Comparison of ENCODE assay signal across 20 mouse cellular contexts in genomic region chr14:12595326-12595725, GRCm38 (mm10).
DNase-seq lines count a peak whose midpoint lies in the region; ATAC-seq lines count a peak whose summit lies in the region.
"Had no signal": no experiment of that assay in that cellular context is flagged by ENCODE, and none has a peak within 500 bp of the region (broad histone marks: within the 10 kb centered on the region; RNA-seq: fewer than 3 reads in every experiment).

No protein-coding gene starts in this region.

- no peak overlapping the region for H3K4me2 ChIP-seq in hindbrain, embryonic 15.5 days
- H3K4me2 ChIP-seq in hindbrain, embryonic 11.5 days (replicated peaks; ENCODE audit: low read depth, low read length): no peak overlapping the region
- H3K4me2 ChIP-seq in forebrain, embryonic 13.5 days: no peak overlapping the region
- H3K4me2 ChIP-seq in midbrain, embryonic 13.5 days (replicated peaks): no peak overlapping the region
- no peak overlapping the region for H3K4me2 ChIP-seq in neural tube, embryonic 15.5 days
- H3K4me2 ChIP-seq: embryonic facial prominence, embryonic 13.5 days; heart, embryonic 12.5 days; liver, embryonic 15.5 days had no signal

- no peak overlapping the region for H3K9ac ChIP-seq in hindbrain, embryonic 15.5 days
- no peak overlapping the region for H3K9ac ChIP-seq in hindbrain, embryonic 11.5 days (ENCODE audit: low read depth, low read length)
- H3K9ac ChIP-seq in forebrain, embryonic 13.5 days: no peak overlapping the region
- no peak overlapping the region for H3K9ac ChIP-seq in midbrain, embryonic 13.5 days (replicated peaks)
- H3K9ac ChIP-seq in neural tube, embryonic 15.5 days (replicated peaks): no peak overlapping the region
- H3K9ac ChIP-seq: embryonic facial prominence, embryonic 13.5 days; heart, embryonic 12.5 days; liver, embryonic 15.5 days had no signal

- 50% methylated on average over 4 of the region's 4 CpGs for WGBS in hindbrain, embryonic 15.5 days
- 58% methylated on average over 4 of the region's 4 CpGs for WGBS in hindbrain, embryonic 11.5 days
- 16% methylated on average over 4 of the region's 4 CpGs for WGBS in forebrain, embryonic 13.5 days
- 48% methylated on average over 4 of the region's 4 CpGs for WGBS in midbrain, embryonic 13.5 days
- WGBS in neural tube, embryonic 15.5 days: 19% methylated on average over 4 of the region's 4 CpGs

- H3K4me3 ChIP-seq in hindbrain, embryonic 15.5 days: no peak overlapping the region
- no peak overlapping the region for H3K4me3 ChIP-seq in hindbrain, embryonic 11.5 days (ENCODE audit: low read depth, low read length)
- no peak overlapping the region for H3K4me3 ChIP-seq in forebrain, embryonic 13.5 days
- no peak overlapping the region for H3K4me3 ChIP-seq in midbrain, embryonic 13.5 days (replicated peaks)
- H3K4me3 ChIP-seq in neural tube, embryonic 15.5 days (replicated peaks): no peak overlapping the region
- H3K4me3 ChIP-seq: embryonic facial prominence, embryonic 13.5 days; heart, embryonic 12.5 days; liver, embryonic 15.5 days had no signal

- no peaks in the 10 kb centered on the region for H3K9me3 ChIP-seq in hindbrain, embryonic 15.5 days
- no peaks in the 10 kb centered on the region for H3K9me3 ChIP-seq in hindbrain, embryonic 11.5 days (ENCODE audit: control insufficient read depth, low read length)
- no peaks in the 10 kb centered on the region for H3K9me3 ChIP-seq in forebrain, embryonic 13.5 days (replicated peaks)
- no peaks in the 10 kb centered on the region for H3K9me3 ChIP-seq in midbrain, embryonic 13.5 days
- no peaks in the 10 kb centered on the region for H3K9me3 ChIP-seq in neural tube, embryonic 15.5 days (replicated peaks)
- H3K9me3 ChIP-seq: embryonic facial prominence, embryonic 13.5 days; heart, embryonic 12.5 days; liver, embryonic 15.5 days had no signal

- H3K27me3 ChIP-seq in hindbrain, embryonic 15.5 days: no peaks in the 10 kb centered on the region
- H3K27me3 ChIP-seq in hindbrain, embryonic 11.5 days (ENCODE audit: control insufficient read depth, insufficient read depth, low read length): no peaks in the 10 kb centered on the region
- H3K27me3 ChIP-seq in forebrain, embryonic 13.5 days: no peaks in the 10 kb centered on the region
- H3K27me3 ChIP-seq in midbrain, embryonic 13.5 days: no peaks in the 10 kb centered on the region
- no peaks in the 10 kb centered on the region for H3K27me3 ChIP-seq in neural tube, embryonic 15.5 days (replicated peaks)
- H3K27me3 ChIP-seq: embryonic facial prominence, embryonic 13.5 days; heart, embryonic 12.5 days; liver, embryonic 15.5 days had no signal

- no peak for DNase-seq in hindbrain, embryonic 11.5 days (ENCODE audit: low spot score)
- DNase-seq in spleen, adult 12 weeks (ENCODE audit: low spot score): no peak
- DNase-seq: adrenal gland, adult 8-10 months; B cell, adult 2 months; cerebellum, adult 11-12 months; cerebellum, postnatal 36 days; heart, postnatal 4 days; kidney, adult 11 months; layer of hippocampus, adult 9-11 months; lung, postnatal 10 days; retina, postnatal 1 day had no signal

- H3K36me3 ChIP-seq in hindbrain, embryonic 15.5 days: peaks cover 8% of the 10 kb centered on the region; the same call in 1 of the 2 replicates
- H3K36me3 ChIP-seq in hindbrain, embryonic 11.5 days (ENCODE audit: control insufficient read depth, insufficient read depth, low read length): no peaks in the 10 kb centered on the region
- 0 out of 2 replicates have a peak, but pooled peaks cover 6% of the 10 kb centered on the region for H3K36me3 ChIP-seq in forebrain, embryonic 13.5 days (ENCODE audit: poor library complexity, severe bottlenecking)
- H3K36me3 ChIP-seq in midbrain, embryonic 13.5 days: peaks cover 10% of the 10 kb centered on the region; the same call in 1 of the 2 replicates
- peaks cover 3% of the 10 kb centered on the region; the same call in 1 of the 2 replicates for H3K36me3 ChIP-seq in neural tube, embryonic 15.5 days
- H3K36me3 ChIP-seq: embryonic facial prominence, embryonic 13.5 days; heart, embryonic 12.5 days; liver, embryonic 15.5 days had no signal

- ATAC-seq in hindbrain, embryonic 15.5 days (ENCODE audit: low FRiP score, low read depth): peak; percentile 71; the same call in 1 of the 2 replicates
- no peak for ATAC-seq in hindbrain, embryonic 11.5 days (ENCODE audit: low FRiP score)
- ATAC-seq in forebrain, embryonic 13.5 days: peak; percentile 61
- ATAC-seq in midbrain, embryonic 13.5 days: peak; percentile 83
- ATAC-seq in neural tube, embryonic 15.5 days (ENCODE audit: low FRiP score): peak; percentile 51; the same call in 1 of the 2 replicates
- ATAC-seq in megakaryocyte progenitor cell, adult 5-6 weeks (replicated peaks; ENCODE audit: poor library complexity): no peak

- no peak overlapping the region for H3K27ac ChIP-seq in hindbrain, embryonic 15.5 days (replicated peaks)
- no peak overlapping the region for H3K27ac ChIP-seq in hindbrain, embryonic 11.5 days (ENCODE audit: low read depth, low read length)
- H3K27ac ChIP-seq in forebrain, embryonic 13.5 days: no peak overlapping the region
- H3K27ac ChIP-seq in midbrain, embryonic 13.5 days: no peak overlapping the region
- H3K27ac ChIP-seq in neural tube, embryonic 15.5 days (replicated peaks): no peak overlapping the region
- H3K27ac ChIP-seq: embryonic facial prominence, embryonic 13.5 days; kidney, postnatal 0 days; liver, embryonic 15.5 days had no signal

- H3K4me1 ChIP-seq in hindbrain, embryonic 15.5 days (replicated peaks): peaks cover 19% of the 10 kb centered on the region
- H3K4me1 ChIP-seq in hindbrain, embryonic 11.5 days (replicated peaks; ENCODE audit: control insufficient read depth, insufficient read depth, low read length): no peaks in the 10 kb centered on the region
- peaks cover 31% of the 10 kb centered on the region for H3K4me1 ChIP-seq in forebrain, embryonic 13.5 days
- no peaks in the 10 kb centered on the region for H3K4me1 ChIP-seq in midbrain, embryonic 13.5 days (replicated peaks)
- peaks cover 15% of the 10 kb centered on the region; the same call in 1 of the 2 replicates for H3K4me1 ChIP-seq in neural tube, embryonic 15.5 days
- H3K4me1 ChIP-seq: embryonic facial prominence, embryonic 13.5 days; heart, embryonic 12.5 days; liver, embryonic 15.5 days had no signal

Comparison
In these comparisons a context has a peak if more than half of its experiments do, and no peak if none do; other contexts are left out.
1. ATAC-seq: peak in hindbrain, embryonic 15.5 days (single experiment), forebrain, embryonic 13.5 days (single experiment), midbrain, embryonic 13.5 days (single experiment) and neural tube, embryonic 15.5 days (single experiment); none in hindbrain, embryonic 11.5 days (single experiment) and megakaryocyte progenitor cell, adult 5-6 weeks (single experiment).